Mouse (Mus musculus) induced T-regulatory cell, adult 2 months (primary cell): Measurements from ENCODE around the gene Ing3.

ENCODE experiments used
- DNase-seq: peaks from one replicate; pipeline ENCODE4 v3.0.0-alpha.2; 2012; ENCODE audit warnings: low read depth

Ing3 gene

DNA sequence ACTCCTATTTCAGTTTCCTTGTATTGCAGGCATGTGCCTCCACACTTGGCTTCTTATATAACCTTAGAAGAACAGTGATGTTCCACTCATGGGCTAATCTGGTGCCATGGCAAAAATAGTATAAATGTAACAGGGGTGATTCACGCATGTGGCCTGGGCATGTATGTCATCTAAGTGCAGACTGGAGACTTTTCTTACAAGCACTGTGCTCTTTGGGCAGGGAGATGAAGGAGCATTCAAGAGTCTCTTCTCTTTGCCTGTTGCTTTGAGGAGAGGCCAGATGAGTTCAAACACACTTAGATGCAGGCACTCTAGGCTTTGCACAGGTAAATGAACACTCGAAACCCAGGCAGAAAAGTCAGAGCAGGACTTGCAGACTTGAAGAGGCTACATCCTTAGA is 74.8 kb downstream of the Ing3 start:
- DNase-seq: no peak
